Mouse (Mus musculus): ENCODE measurements around the gene Gm21987.

Gene Gm21987

GRCm38 (mm10) chr16:38395060-38395730 is 48.4 kb downstream of the Gm21987 start:
- DNase-seq (ENCODE audit: low spot score), result no peak

GRCm38 (mm10) chr16:38396155-38396554 is 49.3 kb downstream of the Gm21987 start:
- DNase-seq (ENCODE audit: low spot score), result peak; percentile 79

GRCm38 (mm10) chr16:38398266-38398665 is 51.4 kb downstream of the Gm21987 start:
- DNase-seq (ENCODE audit: low spot score), result no peak

GRCm38 (mm10) chr16:38399076-38399475 is 52.2 kb downstream of the Gm21987 start:
- DNase-seq (ENCODE audit: low spot score), result no peak

- peak; percentile 49 for DNase-seq (ENCODE audit: low spot score)
Measured at GRCm38 (mm10) chr16:38399531-38400231, 52.8 kb downstream of the Gm21987 start.

GRCm38 (mm10) chr16:38400311-38400960 is 53.6 kb downstream of the Gm21987 start:
- no peak for DNase-seq (ENCODE audit: low spot score)

- DNase-seq (ENCODE audit: low spot score), result no peak
Measured at GRCm38 (mm10) chr16:38401468-38401867, 54.6 kb downstream of the Gm21987 start.

GRCm38 (mm10) chr16:38403639-38404038 is 56.8 kb downstream of the Gm21987 start:
- DNase-seq (ENCODE audit: low spot score), result no peak

GRCm38 (mm10) chr16:38406293-38406692 is 59.5 kb downstream of the Gm21987 start:
- DNase-seq (ENCODE audit: low spot score), result no peak

GRCm38 (mm10) chr16:38406708-38407107 is 59.9 kb downstream of the Gm21987 start:
- DNase-seq (ENCODE audit: low spot score), result no peak

- no peak for DNase-seq (ENCODE audit: low spot score)
Measured at GRCm38 (mm10) chr16:38407584-38407983, 60.7 kb downstream of the Gm21987 start.

GRCm38 (mm10) chr16:38408416-38408815 is 61.6 kb downstream of the Gm21987 start:
- DNase-seq (ENCODE audit: low spot score), result no peak
